Mouse (Mus musculus) embryo, embryonic 10 days (tissue): ENCODE results near the gene Rangrf.
"Not testable (repeated sequence)": the region's sequence is repeated elsewhere in the genome, so short reads cannot be mapped to it uniquely, and the experiment has no call there.

ENCODE experiments used
- DNase-seq: peaks from one replicate; pipeline ENCODE4 v3.0.0-alpha.2; 2015; ENCODE audit warnings: low spot score

Gene Rangrf

GRCm38 (mm10) chr11:68946001-68946400 is 29.0 kb downstream of the Rangrf start:
- DNase-seq: no peak

- DNase-seq: no peak
These were observed 29.7 kb downstream of the Rangrf start for GRCm38 (mm10) chr11:68945245-68945644.

- DNase-seq: no peak
These were observed 32.3 kb downstream of the Rangrf start for GRCm38 (mm10) chr11:68942731-68943130.

GRCm38 (mm10) chr11:68940516-68940915 is 34.5 kb downstream of the Rangrf start:
- DNase-seq: no peak

GRCm38 (mm10) chr11:68939451-68940304 is 35.3 kb downstream of the Rangrf start:
- DNase-seq: peak; percentile 92

- DNase-seq: not testable (repeated sequence)
These were observed 38.0 kb downstream of the Rangrf start for GRCm38 (mm10) chr11:68936951-68937350.

- no peak for DNase-seq
These were observed 41.0 kb downstream of the Rangrf start for GRCm38 (mm10) chr11:68933885-68934507.

- DNase-seq: no peak
These were observed 45.0 kb downstream of the Rangrf start for GRCm38 (mm10) chr11:68929947-68930346.

- DNase-seq: no peak
These were observed 48.0 kb downstream of the Rangrf start, which contains the start of gene Odf4 for GRCm38 (mm10) chr11:68926981-68927380. TSS of gene Odf4 (minus strand) at chr11:68927081.

- DNase-seq: no peak
These were observed 50.2 kb downstream of the Rangrf start for GRCm38 (mm10) chr11:68924749-68925148.

- no peak for DNase-seq
These were observed 51.8 kb downstream of the Rangrf start for GRCm38 (mm10) chr11:68923191-68923590.
